18 mouse cellular contexts compared by ENCODE assay signal in the genomic region with DNA sequence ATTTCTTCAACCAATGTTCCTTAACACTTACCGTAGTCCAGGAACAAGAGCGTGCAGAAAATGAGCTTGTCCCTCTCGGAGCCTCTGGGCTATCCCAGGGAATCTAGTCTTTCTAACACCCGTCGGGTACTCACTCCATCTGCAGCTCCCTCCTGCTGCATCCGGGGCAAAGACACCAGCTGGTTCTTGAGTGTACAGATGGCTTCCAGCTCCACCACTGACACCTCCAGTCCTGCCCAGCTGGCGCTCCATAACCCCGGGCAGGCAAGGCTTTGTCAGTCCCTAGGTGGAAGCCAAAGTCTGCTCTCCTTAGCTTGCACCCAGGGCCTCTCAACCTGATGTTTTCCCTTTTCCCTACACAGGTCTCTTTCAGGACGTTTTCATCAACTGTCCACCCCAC. TPM values are rescaled to one million over a fixed set of nuclear protein-coding genes. Genes with fewer than 3 reads are reported as not detected.
A peak's percentile ranks its signal among the peaks of the same experiment; 100 is the strongest.
DNase-seq lines count a peak whose midpoint lies in the region; ATAC-seq and TF ChIP-seq lines count a peak whose summit lies in the region.
"Had no signal": no experiment of that assay in that cellular context is flagged by ENCODE, and none has a peak within 500 bp of the region (broad histone marks: within the 10 kb centered on the region; RNA-seq: fewer than 3 reads in every experiment).

No protein-coding gene starts in this region.

- peak; percentile 31 to 42 for DNase-seq in layer of hippocampus, postnatal 14 days (ENCODE audit: low spot score in 2 of 2)
- DNase-seq in layer of hippocampus, postnatal 25 days (ENCODE audit: extremely low spot score in 1 of 2, low spot score in 1 of 2) = no peak
- peak; percentile 76 for DNase-seq in cerebellum, adult 11-12 months
- DNase-seq in cerebellum, adult 9-10 months = peak; percentile 73
- peak; percentile 34 for DNase-seq in retina, embryonic 14.5 days (ENCODE audit: low spot score)
- no peak for DNase-seq in heart, postnatal 25 days (ENCODE audit: low spot score)
- DNase-seq in midbrain, postnatal 0 days (ENCODE audit: low spot score) = no peak
- DNase-seq: heart, postnatal 36 days; kidney, adult 8-10 months; lung, adult 2 months had no signal

- no peak overlapping the region for H3K9ac ChIP-seq in midbrain, postnatal 0 days (replicated peaks; ENCODE audit: low read length, poor library complexity, severe bottlenecking)
- H3K9ac ChIP-seq: heart, embryonic 12.5 days; midbrain, embryonic 15.5 days; stomach, embryonic 15.5 days had no signal

- no peaks in the 10 kb centered on the region for H3K27me3 ChIP-seq in midbrain, postnatal 0 days (ENCODE audit: insufficient read depth, low read length)
- H3K27me3 ChIP-seq: midbrain, embryonic 15.5 days; stomach, embryonic 15.5 days had no signal

- no peak overlapping the region for H3K4me2 ChIP-seq in midbrain, postnatal 0 days (ENCODE audit: low read depth, low read length, poor library complexity, severe bottlenecking)
- H3K4me2 ChIP-seq: heart, embryonic 12.5 days; midbrain, embryonic 15.5 days; stomach, embryonic 15.5 days had no signal

- ATAC-seq in midbrain, postnatal 0 days (ENCODE audit: low FRiP score) = no peak
- ATAC-seq: midbrain, embryonic 15.5 days had no signal

- intact Hi-C loops in heart, postnatal 25 days (cut with DNase I) = no loop called here

- H3K36me3 ChIP-seq in midbrain, postnatal 0 days (ENCODE audit: insufficient read depth, low read length) = peaks cover 62% of the 10 kb centered on the region
- H3K36me3 ChIP-seq: G1E; heart, embryonic 12.5 days; stomach, embryonic 15.5 days had no signal

- no peak overlapping the region for H3K27ac ChIP-seq in midbrain, postnatal 0 days (ENCODE audit: low read depth, low read length)
- H3K27ac ChIP-seq: embryonic facial prominence, embryonic 10.5 days; hindbrain, postnatal 0 days; midbrain, embryonic 15.5 days; stomach, embryonic 15.5 days had no signal

- TF ChIP-seq CTCF in midbrain, postnatal 0 days (IDR thresholded peaks at IDR 0.05) = no peak

- H3K9me3 ChIP-seq in midbrain, postnatal 0 days (ENCODE audit: low read length) = no peaks in the 10 kb centered on the region
- H3K9me3 ChIP-seq: embryonic facial prominence, embryonic 10.5 days; G1E; heart, embryonic 12.5 days; megakaryocyte, embryonic 14.5 days; midbrain, embryonic 15.5 days; stomach, embryonic 15.5 days had no signal

- WGBS in midbrain, postnatal 0 days = 74% methylated on average over 9 of the region's 9 CpGs

- no peak overlapping the region for H3K4me3 ChIP-seq in midbrain, postnatal 0 days (ENCODE audit: low read depth, low read length)
- H3K4me3 ChIP-seq: embryonic facial prominence, embryonic 10.5 days; heart, embryonic 12.5 days; midbrain, embryonic 15.5 days; stomach, embryonic 15.5 days had no signal

- no peaks in the 10 kb centered on the region for H3K4me1 ChIP-seq in midbrain, postnatal 0 days (ENCODE audit: insufficient read depth, low read length)
- H3K4me1 ChIP-seq: heart, embryonic 12.5 days; midbrain, embryonic 15.5 days; stomach, embryonic 15.5 days had no signal

RNA-seq across cellular contexts. Expression of a gene that starts 19.6 kb away (rescaled TPM):
- 100 to 1,000 TPM; 123 to 125 TPM for total RNA-seq in layer of hippocampus, postnatal 14 days (2021)
- total RNA-seq in layer of hippocampus, postnatal 25 days (2021) = 100 to 1,000 TPM; 112 to 124 TPM
- total RNA-seq in heart, postnatal 25 days (2021) = under 1 TPM; 0.20 to 0.34 TPM
- total RNA-seq in midbrain, postnatal 0 days (2014; rRNA removed) = 46.8 and 50.1 TPM in 2 replicates
- 5.4 and 6.1 TPM in 2 replicates for polyA plus RNA-seq in midbrain, postnatal 0 days (2015; fragmentation: Nextera tagmentation; extraction: Ambion mirVana)

RNA-seq across cellular contexts. Expression of a gene that starts 28.7 kb away (rescaled TPM):
- total RNA-seq in layer of hippocampus, postnatal 14 days (2021) = 1 to 10 TPM; 5.7 TPM
- 1 to 10 TPM; 5.1 to 6.7 TPM for total RNA-seq in layer of hippocampus, postnatal 25 days (2021)
- total RNA-seq in heart, postnatal 25 days (2021) = 1 to 10 TPM; 1.1 to 2.4 TPM
- total RNA-seq in midbrain, postnatal 0 days (2014; rRNA removed) = 4.0 and 4.1 TPM in 2 replicates
- polyA plus RNA-seq in midbrain, postnatal 0 days (2015; fragmentation: Nextera tagmentation; extraction: Ambion mirVana) = 10.2 and 10.4 TPM in 2 replicates

RNA-seq across cellular contexts. Expression of a gene that starts 29.6 kb away (rescaled TPM):
- under 1 TPM; 0.19 to 0.39 TPM for total RNA-seq in layer of hippocampus, postnatal 14 days (2021)
- total RNA-seq in layer of hippocampus, postnatal 25 days (2021) = under 1 TPM in 1 of 2 experiments, not detected in 1; 0.32 TPM
- total RNA-seq in heart, postnatal 25 days (2021) = not detected
- 0.93 TPM in 1 of 2 replicates, not detected in the other for total RNA-seq in midbrain, postnatal 0 days (2014; rRNA removed)
- 0.20 TPM in 1 of 2 replicates, not detected in the other for polyA plus RNA-seq in midbrain, postnatal 0 days (2015; fragmentation: Nextera tagmentation; extraction: Ambion mirVana)
- total RNA-seq: G1E; heart, postnatal 36 days; hindbrain, postnatal 0 days had no signal
- polyA plus RNA-seq: embryonic facial prominence, embryonic 10.5 days; G1E; heart, embryonic 12.5 days; hindbrain, postnatal 0 days; lung, adult 2 months; midbrain, embryonic 15.5 days; stomach, embryonic 15.5 days had no signal

RNA-seq across cellular contexts. Expression of a gene that starts 39.1 kb away (rescaled TPM):
- 1 to 10 TPM; 2.8 to 4.1 TPM for total RNA-seq in layer of hippocampus, postnatal 14 days (2021)
- total RNA-seq in layer of hippocampus, postnatal 25 days (2021) = 1 to 10 TPM; 2.5 to 2.9 TPM
- under 1 TPM in 1 of 2 experiments, not detected in 1; 0.62 TPM for total RNA-seq in heart, postnatal 25 days (2021)
- 2.0 and 3.0 TPM in 2 replicates for total RNA-seq in midbrain, postnatal 0 days (2014; rRNA removed)
- polyA plus RNA-seq in midbrain, postnatal 0 days (2015; fragmentation: Nextera tagmentation; extraction: Ambion mirVana) = 1.5 and 2.1 TPM in 2 replicates
- total RNA-seq: G1E; liver, adult 2 months had no signal
- polyA plus RNA-seq: G1E had no signal

Comparison
In these comparisons a context has a peak if more than half of its experiments do, and no peak if none do; other contexts are left out.
1. DNase-seq: peak in layer of hippocampus, postnatal 14 days (2 of 2), cerebellum, adult 11-12 months (single experiment), cerebellum, adult 9-10 months (single experiment) and retina, embryonic 14.5 days (single experiment); none in layer of hippocampus, postnatal 25 days (0 of 2), heart, postnatal 25 days (single experiment) and midbrain, postnatal 0 days (single experiment).
2. RNA of a gene that starts 19.6 kb away (total RNA-seq): 123 to 125 TPM in layer of hippocampus, postnatal 14 days, 112 to 124 TPM in layer of hippocampus, postnatal 25 days and 46.8 to 50.1 TPM in midbrain, postnatal 0 days; 0.20 to 0.34 TPM in heart, postnatal 25 days; every median in the first group is over 10 times any median in the second.